Mouse (Mus musculus) cerebellum, adult 2 months (tissue): Measurements from ENCODE around the gene Osbp2. TPM values are rescaled to one million over a fixed set of nuclear protein-coding genes. Genes with fewer than 3 reads are reported as not detected.

Experiments
- DNase-seq, 2 experiments: peaks; one replicate each; pipeline ENCODE4 v3.0.0; 2021
- H3K27ac ChIP-seq: fragments of 200-500 bp; 2 replicates; pipeline ENCODE4 v1.5.1; 2012; ENCODE audit warnings: low read length, control low read depth, inconsistent platforms; ENCODE audit not compliant: insufficient read depth
- H3K27me3 ChIP-seq: fragments of 200-500 bp; 2 replicates; pipeline ENCODE4 v1.6.1; 2012; ENCODE audit warnings: inconsistent platforms, mild to moderate bottlenecking, low read length, moderate library complexity; ENCODE audit not compliant: control insufficient read depth, insufficient read depth
- H3K4me1 ChIP-seq: fragments of 200-500 bp; 2 replicates; pipeline ENCODE4 v1.6.1; 2011; ENCODE audit warnings: low read length; ENCODE audit not compliant: control insufficient read depth, insufficient read depth
- H3K4me3 ChIP-seq: fragments of 200-500 bp; replicated peaks from 2 replicates; pipeline ENCODE3; 2011; ENCODE audit warnings: mild to moderate bottlenecking, low read depth, low read length, control low read depth; ENCODE audit not compliant: insufficient read depth
- CTCF ChIP-seq: fragments of 200-500 bp; IDR thresholded peaks from 2 replicates; pipeline ENCODE4 v1.5.1; 2011; ENCODE audit warnings: low read depth, mild to moderate bottlenecking, control low read depth, low read length, moderate library complexity, borderline replicate concordance; ENCODE audit not compliant: insufficient read depth
- POLR2A ChIP-seq: fragments of 200-500 bp; IDR thresholded peaks from 2 replicates; pipeline ENCODE4 v1.6.1; 2011; ENCODE audit warnings: low read length, control low read depth, borderline replicate concordance; ENCODE audit not compliant: insufficient read depth
- WGBS: fragments of 180-500 bp; shearing (Covaris S2); methylation state at CpG from one replicate; pipeline ENCODE4 v1.1.7; 2018; 5-methylcytosine and 5-hydroxymethylcytosine counted together
- polyA plus RNA-seq: library from polyadenylated mRNA; depleted of rRNA; stranded (reverse); fragments of >200 nt; gene quantifications from 2 replicates; pipeline ENCODE4 v1.2.3, GENCODE M21; 2012

The Osbp2 gene
- polyA plus RNA-seq, 1 experiment, result 71.3 TPM

GRCm38 (mm10) chr11:3761775-3762501, 101.8 kb downstream of the Osbp2 start:
- Histone ChIP-seq H3K27ac (peak overlapping the region; percentile 68), H3K4me1 (peaks cover 33% of the 10 kb centered on the region), H3K4me3 (peak overlapping the region; percentile 55), H3K27me3 (no peaks in the 10 kb centered on the region)
- TF ChIP-seq CTCF, result no peak
- TF ChIP-seq POLR2A, result no peak
- DNase-seq, result peak; percentile 51 to 66
- under 1% methylated on average over 86 of the region's 90 CpGs for WGBS

GRCm38 (mm10) chr11:3761339-3761738, 102.4 kb downstream of the Osbp2 start:
- WGBS, result 19% methylated on average over 11 of the region's 11 CpGs
- H3K4me1 ChIP-seq, result peaks cover 35% of the 10 kb centered on the region
- DNase-seq, result peak; percentile 57 to 59
- peak overlapping the region; percentile 68 for H3K27ac ChIP-seq
- TF ChIP-seq POLR2A (no peak), CTCF (no peak)
- no peaks in the 10 kb centered on the region for H3K27me3 ChIP-seq
- H3K4me3 ChIP-seq, result peak overlapping the region; percentile 55

- Histone ChIP-seq H3K27me3 (no peaks in the 10 kb centered on the region), H3K4me1 (peaks cover 51% of the 10 kb centered on the region), H3K4me3 (no peak overlapping the region), H3K27ac (peak overlapping the region; percentile 4)
- DNase-seq, result peak; percentile 65 to 72
- TF ChIP-seq CTCF (no peak), POLR2A (no peak)
- WGBS, result 13% methylated on average over 5 of the region's 5 CpGs
These were observed 104.3 kb downstream of the Osbp2 start for GRCm38 (mm10) chr11:3759433-3759832.

GRCm38 (mm10) chr11:3755341-3755740, 108.4 kb downstream of the Osbp2 start:
- Histone ChIP-seq H3K27ac (no peak overlapping the region), H3K4me1 (peaks cover 76% of the 10 kb centered on the region), H3K4me3 (no peak overlapping the region), H3K27me3 (no peaks in the 10 kb centered on the region)
- no peak for TF ChIP-seq POLR2A
- TF ChIP-seq CTCF, result no peak
- no peak for DNase-seq
- WGBS, result 37% methylated on average over 4 of the region's 4 CpGs

GRCm38 (mm10) chr11:3754685-3755084, 109.0 kb downstream of the Osbp2 start:
- no peak overlapping the region for H3K27ac ChIP-seq
- DNase-seq, result no peak
- peaks cover 76% of the 10 kb centered on the region for H3K4me1 ChIP-seq
- H3K4me3 ChIP-seq, result no peak overlapping the region
- WGBS, result 72% methylated on average over 7 of the region's 7 CpGs
- no peaks in the 10 kb centered on the region for H3K27me3 ChIP-seq
- TF ChIP-seq POLR2A, result no peak
- TF ChIP-seq CTCF, result no peak

GRCm38 (mm10) chr11:3753897-3754296, 109.8 kb downstream of the Osbp2 start:
- no peak overlapping the region for H3K4me3 ChIP-seq
- H3K27ac ChIP-seq, result peak overlapping the region; percentile 91
- H3K27me3 ChIP-seq, result no peaks in the 10 kb centered on the region
- DNase-seq, result peak in 1 of 2 experiments; percentile 48
- WGBS, result 55% methylated on average over 9 of the region's 9 CpGs
- H3K4me1 ChIP-seq, result peaks cover 68% of the 10 kb centered on the region
- TF ChIP-seq POLR2A, result no peak
- peak; percentile 42; the same call in 1 of the 2 replicates for TF ChIP-seq CTCF

- WGBS, result 9% methylated on average over 3 of the region's 3 CpGs
- no peaks in the 10 kb centered on the region for H3K27me3 ChIP-seq
- TF ChIP-seq CTCF (no peak), POLR2A (no peak)
- peaks cover 59% of the 10 kb centered on the region for H3K4me1 ChIP-seq
- H3K27ac ChIP-seq, result peak overlapping the region; percentile 91
- DNase-seq, result peak; percentile 93 to 94
- H3K4me3 ChIP-seq, result no peak overlapping the region
These were observed 110.9 kb downstream of the Osbp2 start for GRCm38 (mm10) chr11:3752766-3753165.

- TF ChIP-seq CTCF, result peak; percentile 47
- TF ChIP-seq POLR2A, result no peak
- no peak for DNase-seq
- Histone ChIP-seq H3K4me1 (peaks cover 44% of the 10 kb centered on the region), H3K4me3 (no peak overlapping the region), H3K27me3 (no peaks in the 10 kb centered on the region), H3K27ac (peak overlapping the region; percentile 24; the same call in 1 of the 2 replicates)
- WGBS, result 49% methylated on average over 7 of the region's 7 CpGs
These were observed 113.9 kb downstream of the Osbp2 start for GRCm38 (mm10) chr11:3749831-3750230.
